Mouse (Mus musculus): ENCODE results near the gene Zdhhc18.

Zdhhc18 gene

GRCm38 (mm10) chr4:133649989-133650699 lies at the start of gene Zdhhc18:
Gene Zdhhc18, minus strand, starts transcription at chr4:133650154.
- peak; percentile 92 for DNase-seq

GRCm38 (mm10) chr4:133695363-133695762 lies 45.4 kb upstream of the Zdhhc18 start:
- DNase-seq = no peak

- no peak for DNase-seq
Observed at GRCm38 (mm10) chr4:133690252-133690651, 40.3 kb upstream of the Zdhhc18 start.

GRCm38 (mm10) chr4:133688417-133689067 lies 38.6 kb upstream of the Zdhhc18 start:
- no peak for DNase-seq

- no peak for DNase-seq
Observed at GRCm38 (mm10) chr4:133687126-133687525, 37.2 kb upstream of the Zdhhc18 start.

- no peak for DNase-seq
Observed at GRCm38 (mm10) chr4:133686512-133686911, 36.6 kb upstream of the Zdhhc18 start.

- DNase-seq = no peak
Observed at GRCm38 (mm10) chr4:133680206-133680786, 30.3 kb upstream of the Zdhhc18 start.

- no peak for DNase-seq
Observed at GRCm38 (mm10) chr4:133679629-133680028, 29.7 kb upstream of the Zdhhc18 start.

- no peak for DNase-seq
Observed at GRCm38 (mm10) chr4:133677266-133677665, 27.3 kb upstream of the Zdhhc18 start.

GRCm38 (mm10) chr4:133676189-133676588 lies 26.2 kb upstream of the Zdhhc18 start:
- no peak for DNase-seq

GRCm38 (mm10) chr4:133675594-133676016 lies 25.7 kb upstream of the Zdhhc18 start:
- DNase-seq = peak; percentile 80

GRCm38 (mm10) chr4:133674331-133674695 lies 24.4 kb upstream of the Zdhhc18 start:
- DNase-seq = no peak

- peak; percentile 66 for DNase-seq
Observed at GRCm38 (mm10) chr4:133673666-133674330, 23.8 kb upstream of the Zdhhc18 start.

GRCm38 (mm10) chr4:133672845-133673647 lies 23.1 kb upstream of the Zdhhc18 start:
- DNase-seq = peak; percentile 48

- peak; percentile 95 for DNase-seq
Observed at GRCm38 (mm10) chr4:133671881-133672844, 22.2 kb upstream of the Zdhhc18 start, which contains the start of gene Pigv. Gene Pigv, minus strand, starts transcription at chr4:133672647.

GRCm38 (mm10) chr4:133671184-133671880 lies 21.4 kb upstream of the Zdhhc18 start:
- peak; percentile 88 for DNase-seq

GRCm38 (mm10) chr4:133669652-133670210 lies 19.8 kb upstream of the Zdhhc18 start:
- DNase-seq = no peak

GRCm38 (mm10) chr4:133668537-133668936 lies 18.6 kb upstream of the Zdhhc18 start:
- DNase-seq = no peak

GRCm38 (mm10) chr4:133666199-133666598 lies 16.2 kb upstream of the Zdhhc18 start:
- no peak for DNase-seq

- DNase-seq = no peak
Observed at GRCm38 (mm10) chr4:133665118-133665517, 15.2 kb upstream of the Zdhhc18 start.
